Mouse (Mus musculus): Measurements from ENCODE around the gene Ap2a2.
"Not testable (repeated sequence)": the region's sequence is repeated elsewhere in the genome, so short reads cannot be mapped to it uniquely, and the experiment has no call there.

Gene Ap2a2

DNA sequence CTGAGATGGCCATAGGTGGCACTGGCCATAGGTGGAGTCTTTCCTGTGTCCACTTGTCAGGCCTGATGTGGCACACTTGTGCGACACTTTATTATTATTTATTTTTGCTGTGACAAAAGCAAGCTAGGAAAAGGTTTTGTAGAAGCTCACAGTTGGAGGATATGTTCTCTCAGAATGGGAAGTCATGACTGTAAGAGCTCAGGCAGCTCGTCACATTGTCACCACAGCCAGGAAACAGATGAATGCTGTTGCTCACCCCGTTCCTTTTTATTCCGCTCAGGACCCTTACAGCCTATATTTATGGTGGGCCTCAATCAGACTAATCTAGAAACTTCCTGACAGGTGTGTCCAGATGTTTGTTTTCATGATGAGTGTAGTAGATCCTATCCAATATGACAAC lies 1.5 kb upstream of the Ap2a2 start:
- DNase-seq = no peak

DNA sequence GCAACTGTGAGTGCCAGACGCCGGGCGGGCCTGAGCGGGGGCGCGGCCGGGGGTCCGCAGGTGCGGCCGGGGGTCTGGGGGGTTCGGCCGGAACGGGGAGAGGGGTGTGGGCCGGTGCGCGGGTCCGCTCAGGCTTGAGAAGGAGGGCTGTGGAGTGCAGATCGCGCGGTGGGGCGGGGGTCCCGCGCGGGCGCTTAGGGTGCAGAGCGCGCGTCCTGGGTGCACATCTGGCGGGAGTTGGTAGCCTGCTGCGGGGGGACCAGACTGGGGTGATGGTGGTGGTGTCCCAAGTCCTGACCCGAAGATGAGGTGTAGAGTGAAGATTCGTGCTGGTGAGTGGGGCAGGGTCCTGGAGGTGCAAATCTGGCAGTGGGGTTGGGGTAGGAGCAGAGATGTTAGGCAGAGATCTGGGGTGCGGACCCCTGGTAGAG lies 463 bp downstream of the Ap2a2 start:
- no peak for DNase-seq

DNA sequence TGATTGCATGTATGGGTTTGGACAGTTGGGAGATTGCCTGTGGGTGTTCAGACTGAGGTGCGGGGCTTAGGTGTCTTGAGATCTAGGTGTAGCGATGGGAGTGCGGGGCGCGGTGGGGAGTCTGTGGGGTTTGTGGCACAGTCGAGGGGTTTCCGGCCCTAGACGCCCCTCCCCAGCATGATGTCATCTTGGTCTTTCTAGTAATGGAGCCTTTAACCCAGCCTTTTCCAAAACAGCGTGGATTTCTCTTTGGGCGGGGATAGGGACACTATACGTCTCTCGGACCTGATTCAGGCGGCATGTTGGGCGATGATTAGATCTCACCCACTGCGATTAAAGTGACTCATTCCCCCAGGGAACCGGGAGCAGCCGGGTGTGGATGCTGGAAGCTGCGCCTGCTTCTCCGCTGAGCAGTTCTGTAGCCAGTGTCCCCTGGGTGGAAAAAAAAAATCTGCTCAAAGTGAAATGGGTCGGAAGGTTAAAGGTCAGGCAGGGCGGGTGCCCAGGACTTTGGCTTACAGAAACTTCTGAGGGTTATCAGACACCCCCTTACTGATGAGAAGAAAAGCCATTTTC lies 967 bp downstream of the Ap2a2 start:
- peak; percentile 71 for DNase-seq

DNA sequence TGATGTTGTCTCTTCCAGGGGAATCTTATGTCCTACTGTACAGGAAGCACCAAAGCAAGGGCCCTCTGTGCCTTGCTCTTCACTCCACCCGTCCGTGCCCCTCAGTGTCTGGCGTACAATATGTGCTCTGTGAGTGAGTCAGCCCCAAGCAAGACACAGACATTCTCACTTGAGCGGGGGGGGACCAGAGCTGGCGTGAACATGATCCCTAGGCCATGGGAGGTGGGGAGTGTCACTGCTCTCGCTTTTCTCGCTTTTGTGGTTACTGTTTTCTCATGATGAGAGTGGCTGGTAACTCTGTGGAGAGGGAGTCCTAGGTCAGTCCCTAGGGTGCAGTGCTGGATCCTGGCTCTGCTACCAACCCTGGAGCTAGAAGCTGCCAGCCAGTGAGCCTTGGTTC lies 2.6 kb downstream of the Ap2a2 start:
- DNase-seq = no peak

DNA sequence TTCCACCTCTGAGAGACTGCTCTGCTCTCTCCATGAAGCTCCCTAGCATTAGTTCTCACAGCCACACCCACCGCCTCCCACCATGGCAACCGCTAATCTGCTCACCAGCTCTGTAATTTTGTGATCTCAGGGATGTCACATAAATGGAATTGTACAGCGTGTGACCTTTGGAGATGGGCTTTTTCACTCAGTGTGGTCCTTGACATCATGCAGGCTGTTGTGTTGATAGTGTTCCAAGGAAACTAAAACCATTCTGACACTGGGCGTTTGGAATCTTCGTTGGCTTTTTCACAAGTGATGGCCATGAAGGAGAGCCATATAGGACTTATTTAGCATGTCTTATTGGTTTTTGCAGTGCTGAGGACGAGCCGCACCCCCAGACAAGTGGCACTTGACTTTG lies 4.6 kb downstream of the Ap2a2 start:
- DNase-seq = no peak

DNA sequence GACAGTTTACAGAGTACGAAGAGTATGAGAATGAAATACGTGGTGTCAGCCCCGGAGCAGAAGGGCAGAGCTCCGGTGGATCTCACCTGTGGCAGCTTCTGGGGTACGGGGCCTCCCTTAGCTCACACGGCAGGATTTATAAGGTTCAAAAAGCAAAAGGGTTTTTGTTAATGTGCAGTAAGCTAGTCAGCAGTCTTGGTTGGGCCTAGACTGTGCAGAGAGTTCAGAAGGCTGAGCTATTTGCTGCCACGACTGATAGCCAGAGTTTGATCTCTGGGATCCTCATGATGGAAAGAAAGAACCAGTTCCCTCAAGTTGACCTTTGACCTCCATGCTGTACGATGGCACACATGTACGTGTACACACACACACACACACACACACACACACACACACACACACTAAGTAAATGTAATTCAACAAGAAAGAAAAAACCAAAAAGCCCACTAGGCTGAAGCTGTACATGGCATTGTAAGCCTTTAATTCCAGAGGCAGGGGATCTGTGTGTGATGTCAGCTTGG lies 7.4 kb downstream of the Ap2a2 start:
- no peak for DNase-seq

DNA sequence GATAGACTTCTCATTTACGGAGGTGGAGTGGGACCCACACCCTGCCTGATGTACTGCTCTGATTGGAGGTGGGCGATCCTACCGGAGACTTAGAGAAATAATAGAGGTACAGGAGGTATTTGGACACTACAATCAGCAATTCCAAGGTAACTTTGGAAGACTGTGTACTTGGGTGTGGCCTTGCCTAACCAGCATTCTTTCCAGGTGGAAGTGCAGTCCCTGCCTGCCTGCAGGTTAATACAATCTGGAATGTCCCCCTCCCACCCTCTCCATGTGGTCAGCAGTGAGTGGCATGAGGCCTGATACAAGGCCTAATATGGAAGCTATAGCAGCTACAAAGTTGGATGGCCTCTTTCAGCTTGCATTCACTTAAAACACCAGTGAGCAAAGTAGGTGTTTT lies 7.9 kb downstream of the Ap2a2 start:
- DNase-seq = no peak

DNA sequence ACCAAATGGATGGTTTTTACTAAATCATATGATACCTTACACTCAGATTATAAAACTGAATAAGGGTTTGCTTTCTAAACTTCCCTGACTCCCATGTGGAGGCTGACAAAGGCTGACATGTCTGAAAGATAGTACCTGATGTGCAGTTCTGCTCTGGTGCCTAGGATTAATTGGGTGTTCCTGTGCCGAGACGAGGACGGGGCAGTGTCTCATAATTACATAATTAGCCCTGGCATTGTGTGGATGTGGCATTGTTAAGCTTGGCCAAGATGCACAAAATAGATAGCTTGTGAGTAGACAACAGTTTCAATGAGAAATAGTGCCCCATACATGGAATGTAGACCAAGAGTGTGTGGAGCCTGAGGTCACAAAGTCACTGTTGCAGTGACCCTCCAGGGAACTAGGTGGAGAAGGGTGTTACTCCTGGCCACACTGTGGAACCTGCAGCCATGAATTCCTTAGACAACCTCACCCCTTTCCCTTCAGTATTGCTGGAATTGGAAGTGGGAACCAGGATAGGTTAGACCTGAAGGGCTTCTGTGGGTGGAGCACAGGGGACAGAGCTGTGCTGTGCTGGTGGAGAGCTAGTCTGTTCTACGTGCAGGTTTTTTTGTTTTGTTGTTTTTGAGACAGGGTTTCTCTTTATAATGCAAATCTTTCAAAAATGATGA lies 8.8 kb downstream of the Ap2a2 start:
- no peak for DNase-seq

DNA sequence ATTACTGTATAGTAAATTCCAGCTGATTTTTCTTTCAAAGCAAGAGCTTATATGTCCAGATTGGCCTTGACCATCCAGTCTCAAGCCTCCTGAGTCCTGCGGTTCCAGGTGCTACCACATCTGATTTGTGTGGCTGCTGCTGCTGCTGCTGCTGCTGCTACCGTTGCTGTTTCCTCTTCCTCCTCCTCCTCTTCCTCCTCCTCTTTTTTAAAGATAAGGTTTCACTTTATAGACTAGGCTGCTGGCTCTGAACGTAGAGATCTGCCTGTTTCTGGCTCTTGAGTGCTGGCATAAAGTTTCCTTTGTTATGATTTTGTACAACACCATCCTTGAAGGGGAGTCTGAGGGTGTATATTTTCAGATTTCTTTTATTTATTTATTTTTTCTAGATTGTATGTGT lies 12.1 kb downstream of the Ap2a2 start:
- no peak for DNase-seq

DNA sequence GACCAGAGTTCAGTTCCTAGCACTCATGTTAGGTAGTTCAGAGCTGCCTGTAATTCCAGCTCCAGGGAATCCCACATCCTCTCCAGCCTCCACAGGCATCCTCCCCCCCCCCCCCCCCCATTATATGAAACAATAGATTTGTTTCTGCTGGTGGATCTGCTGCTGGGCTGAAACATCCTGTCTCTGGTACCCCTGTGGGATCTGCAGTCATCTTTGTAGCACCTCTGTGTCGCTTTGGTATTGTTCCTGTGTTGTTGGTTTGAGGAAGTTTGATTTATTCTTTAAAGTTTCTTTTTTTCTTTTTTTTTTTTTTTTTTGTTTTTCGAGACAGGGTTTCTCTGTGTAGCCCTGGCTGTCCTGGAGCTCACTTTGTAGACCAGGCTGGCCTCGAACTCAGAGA lies 13.5 kb downstream of the Ap2a2 start:
- no peak for DNase-seq

DNA sequence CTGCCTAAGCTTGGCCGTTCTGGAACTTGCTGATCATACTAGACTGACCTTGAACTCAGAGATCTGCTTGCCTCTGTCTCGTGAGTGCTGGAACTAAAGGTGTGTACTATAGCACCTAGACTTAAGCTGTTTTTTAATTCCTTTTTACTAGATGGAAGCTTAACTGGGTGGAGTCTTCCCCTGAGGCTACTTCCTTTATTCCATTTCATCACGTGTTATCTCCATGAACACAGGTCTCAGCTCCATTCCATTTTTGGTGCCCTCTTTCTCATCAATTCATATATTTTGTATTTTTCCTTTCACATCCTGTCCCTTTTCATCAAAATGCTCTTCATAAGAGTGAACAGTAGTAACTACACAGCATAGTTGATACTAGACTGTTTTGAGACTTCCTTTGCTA lies 15.8 kb downstream of the Ap2a2 start:
- DNase-seq = no peak

DNA sequence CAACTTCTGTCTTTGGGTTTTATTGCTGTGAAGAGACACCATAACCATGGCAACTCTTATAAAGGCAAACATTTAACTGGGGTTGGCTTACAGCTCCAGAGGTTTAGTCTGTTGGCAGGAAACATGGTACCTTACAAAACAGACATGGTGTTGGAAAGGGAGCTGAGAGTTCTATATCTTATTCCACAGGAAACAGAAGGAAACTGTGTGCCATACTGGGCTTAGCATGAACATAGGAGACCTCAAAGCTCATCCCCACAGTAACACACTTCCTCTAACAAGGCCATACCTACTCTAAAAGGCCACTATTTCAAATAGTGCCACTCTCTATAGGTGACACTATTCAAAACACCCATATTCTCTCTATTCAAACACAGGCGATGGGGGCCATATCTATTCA lies 16.5 kb downstream of the Ap2a2 start:
- DNase-seq = no peak

DNA sequence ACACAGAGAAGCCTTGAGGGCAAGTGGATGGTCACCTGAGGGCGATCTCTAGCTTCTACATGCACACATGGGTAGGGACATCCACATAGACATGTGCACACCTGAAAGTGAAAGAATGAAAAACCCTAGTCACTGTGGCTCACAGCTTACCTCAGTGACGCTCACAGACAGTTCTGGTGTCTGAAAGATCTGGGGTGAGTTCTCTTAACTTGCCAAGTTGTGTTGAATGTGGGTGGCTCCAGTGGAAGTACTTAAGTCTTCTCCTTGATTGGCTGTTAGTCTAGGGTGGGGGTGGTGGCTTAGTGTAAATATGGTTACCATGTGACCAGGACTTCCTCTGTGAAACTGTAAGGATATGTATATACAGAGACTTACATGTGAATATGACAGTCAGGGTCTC lies 17.0 kb downstream of the Ap2a2 start:
- no peak for DNase-seq

DNA sequence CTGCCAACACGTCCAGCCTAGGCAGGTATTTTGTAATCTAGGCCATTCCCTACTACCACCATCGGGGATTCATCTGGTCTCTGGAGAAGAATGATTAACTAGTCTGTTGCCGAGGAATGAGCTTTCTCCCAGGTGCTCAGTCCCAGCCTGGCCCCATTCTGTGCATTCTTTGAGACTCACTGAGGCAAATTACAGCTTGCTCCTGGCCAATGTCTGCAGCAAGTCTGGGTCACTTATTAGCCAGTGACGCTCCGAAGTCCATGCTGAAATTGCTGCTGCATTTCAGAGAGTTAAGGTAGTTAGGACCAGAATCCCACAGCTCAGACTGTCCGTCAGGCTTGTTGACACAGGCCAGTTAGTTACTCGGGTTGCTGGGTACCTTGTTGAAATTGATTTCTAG lies 19.4 kb downstream of the Ap2a2 start:
- DNase-seq = peak; percentile 73

DNA sequence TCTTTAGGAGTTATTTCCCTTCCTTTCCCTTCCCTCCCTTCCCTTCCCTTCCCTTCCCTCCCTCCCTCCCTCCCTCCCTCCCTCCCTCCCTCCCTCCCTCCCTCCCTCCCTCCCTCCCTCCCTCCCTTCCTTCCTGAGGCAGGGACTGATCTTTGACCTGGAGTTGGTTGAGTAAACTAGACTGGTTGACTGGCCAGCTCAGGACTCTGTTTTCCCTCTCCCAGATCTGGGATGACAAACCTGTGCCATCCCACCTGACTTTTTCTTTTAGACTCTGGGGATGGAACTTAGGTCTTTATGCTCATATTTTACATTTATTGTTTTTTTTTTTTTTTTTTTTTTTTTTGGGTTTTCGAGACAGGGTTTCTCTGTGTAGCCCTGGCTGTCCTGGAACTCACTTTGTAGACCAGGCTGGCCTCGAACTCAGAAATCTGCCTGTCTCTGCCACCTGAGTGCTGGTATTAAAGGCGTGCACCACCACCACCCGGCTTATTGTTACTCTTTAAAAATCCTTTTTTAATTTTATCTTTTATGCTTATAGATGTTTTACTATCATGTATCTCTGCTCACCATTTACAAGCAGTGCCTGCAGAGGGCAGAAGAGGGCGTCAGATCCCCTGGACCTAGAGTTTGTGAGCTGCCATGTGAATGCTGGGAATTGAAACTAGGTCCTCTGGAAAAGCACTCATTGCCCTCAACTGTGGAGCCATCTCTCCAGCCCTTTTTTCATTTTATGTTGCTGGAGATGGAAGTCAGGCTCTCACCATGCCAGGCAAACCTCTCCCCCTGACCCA lies 22.3 kb downstream of the Ap2a2 start:
- DNase-seq = no peak

DNA sequence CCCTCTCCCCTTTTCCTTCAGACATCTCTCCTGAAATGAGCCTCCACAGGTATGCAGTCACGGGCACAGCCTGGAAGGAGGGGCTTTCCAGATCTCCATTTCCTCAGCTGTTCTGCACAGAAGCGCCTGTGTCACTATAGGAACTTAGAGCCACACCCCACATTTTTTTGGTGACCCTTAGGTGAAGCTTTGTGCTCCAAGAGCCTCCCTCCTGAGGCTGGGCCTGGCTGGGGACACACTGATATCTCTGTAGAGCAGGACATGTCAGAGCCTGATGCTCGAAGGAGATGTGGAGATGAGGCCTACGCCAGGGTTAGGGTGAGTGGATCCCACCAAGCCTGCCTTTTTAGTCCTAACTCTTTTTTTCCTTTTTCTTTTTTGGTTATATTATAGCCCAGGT lies 23.3 kb downstream of the Ap2a2 start:
- no peak for DNase-seq

DNA sequence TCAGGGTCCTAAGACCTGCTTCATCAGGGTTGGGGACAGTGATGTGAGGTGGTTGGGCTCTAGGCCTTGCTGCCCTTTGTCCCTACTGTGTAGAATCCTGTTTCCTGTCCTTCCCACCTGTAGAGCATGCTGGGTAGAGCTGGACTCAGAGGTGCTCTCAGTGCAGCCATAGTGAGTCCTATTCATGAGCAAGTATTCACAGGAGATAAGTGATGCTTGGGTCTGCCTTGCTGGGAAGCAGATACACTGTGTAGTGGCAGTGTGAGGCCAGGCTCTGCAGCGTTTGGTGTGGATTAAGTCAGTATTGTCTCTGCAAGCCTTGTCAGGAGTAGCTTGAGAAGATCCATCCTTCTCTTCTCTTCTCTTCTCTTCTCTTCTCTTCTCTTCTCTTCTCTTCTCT lies 23.9 kb downstream of the Ap2a2 start:
- DNase-seq = no peak

DNA sequence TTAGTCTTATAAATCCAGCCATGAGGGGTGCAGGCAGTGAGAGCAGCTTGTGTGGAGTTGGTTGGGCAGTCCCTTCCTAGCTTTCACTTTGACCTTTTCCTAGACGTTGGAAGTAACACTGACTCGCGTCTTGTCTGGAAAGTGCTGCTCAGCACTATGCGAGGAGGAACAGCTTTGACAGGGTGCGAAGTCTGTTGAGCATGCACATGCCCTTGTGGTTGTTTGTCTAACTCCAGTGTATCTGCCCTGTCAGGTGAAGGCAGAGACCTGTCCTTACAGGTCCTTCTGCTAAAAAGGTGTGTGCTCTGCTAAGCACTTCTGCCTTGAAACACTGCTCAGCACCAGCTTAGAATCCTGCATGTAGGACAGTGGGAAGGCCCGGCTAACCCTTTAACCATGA lies 26.9 kb downstream of the Ap2a2 start:
- no peak for DNase-seq

DNA sequence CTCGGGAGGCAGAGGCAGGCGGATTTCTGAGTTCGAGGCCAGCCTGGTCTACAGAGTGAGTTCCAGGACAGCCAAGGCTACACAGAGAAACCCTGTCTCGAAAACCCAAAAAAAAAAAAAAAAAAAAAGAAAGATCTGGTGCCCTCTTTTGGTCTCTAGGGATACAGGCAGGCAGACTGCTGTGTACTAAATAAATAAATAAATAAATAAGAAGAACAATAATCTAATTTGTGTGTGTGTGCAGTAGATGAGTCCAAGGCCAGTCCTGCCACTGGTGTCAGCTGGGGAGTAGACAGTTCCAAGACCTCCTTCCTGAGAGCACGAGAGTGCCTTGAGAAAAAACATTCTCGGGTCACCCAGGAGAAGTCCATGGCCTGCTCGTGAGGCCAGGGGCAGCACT lies 28.3 kb downstream of the Ap2a2 start:
- not testable (repeated sequence) for DNase-seq

DNA sequence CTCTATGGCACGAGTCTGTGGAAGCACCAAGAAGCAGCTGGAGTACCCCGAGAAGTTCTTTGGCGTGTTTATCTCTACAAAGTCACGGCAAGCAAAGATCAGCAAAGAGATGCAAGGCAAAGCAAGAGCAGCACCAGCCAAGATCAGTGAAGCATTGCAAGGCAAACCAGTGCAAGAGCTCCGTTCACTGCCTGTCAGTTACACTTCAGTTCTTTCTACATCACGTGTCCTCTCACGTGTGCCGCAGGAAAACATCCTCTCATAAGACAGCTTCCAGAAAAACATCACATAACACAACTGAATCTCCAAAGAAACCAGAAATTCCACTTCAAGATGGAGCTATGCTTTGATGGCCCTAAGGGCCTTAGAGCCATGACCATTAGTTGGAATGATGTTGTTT lies 29.0 kb downstream of the Ap2a2 start:
- no peak for DNase-seq

DNA sequence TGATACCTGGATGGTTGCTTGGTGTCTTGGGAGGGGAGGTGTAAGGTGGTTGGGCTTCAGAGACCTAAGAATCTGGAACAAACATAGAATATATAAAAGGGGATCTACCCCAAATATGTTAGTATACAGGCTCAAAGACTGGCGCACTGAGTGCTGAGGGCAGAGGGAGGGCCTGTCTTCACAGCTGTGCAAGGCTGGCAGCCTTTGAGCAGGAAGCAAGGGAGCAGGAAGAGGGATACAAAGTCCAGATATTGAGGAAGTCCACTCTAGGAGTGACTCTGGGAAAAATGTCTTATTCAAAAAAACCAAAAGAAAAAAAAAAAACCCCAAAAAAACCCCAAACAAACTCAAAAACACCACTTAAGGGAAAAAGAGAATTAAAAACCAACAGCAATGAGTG lies 30.1 kb downstream of the Ap2a2 start:
- DNase-seq = peak; percentile 43

DNA sequence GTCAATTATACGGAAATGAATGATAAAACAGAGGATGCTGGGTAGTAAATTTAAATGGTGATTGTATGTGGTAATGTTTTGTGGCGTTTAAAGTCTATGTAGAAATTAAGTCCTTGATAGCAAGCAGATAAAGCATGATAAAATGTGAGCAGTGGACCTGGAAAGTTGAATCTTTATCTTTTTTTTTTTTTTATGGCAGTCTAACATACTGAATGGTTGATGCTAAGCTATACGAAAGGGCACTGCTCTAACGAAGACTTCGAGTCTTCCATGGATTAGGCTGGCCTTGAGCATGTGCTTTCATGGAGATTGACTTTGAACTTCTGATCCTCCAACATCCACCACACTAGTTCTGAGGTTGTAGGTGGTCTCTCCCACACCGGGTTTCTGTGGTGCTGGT lies 31.1 kb downstream of the Ap2a2 start:
- DNase-seq = no peak

DNA sequence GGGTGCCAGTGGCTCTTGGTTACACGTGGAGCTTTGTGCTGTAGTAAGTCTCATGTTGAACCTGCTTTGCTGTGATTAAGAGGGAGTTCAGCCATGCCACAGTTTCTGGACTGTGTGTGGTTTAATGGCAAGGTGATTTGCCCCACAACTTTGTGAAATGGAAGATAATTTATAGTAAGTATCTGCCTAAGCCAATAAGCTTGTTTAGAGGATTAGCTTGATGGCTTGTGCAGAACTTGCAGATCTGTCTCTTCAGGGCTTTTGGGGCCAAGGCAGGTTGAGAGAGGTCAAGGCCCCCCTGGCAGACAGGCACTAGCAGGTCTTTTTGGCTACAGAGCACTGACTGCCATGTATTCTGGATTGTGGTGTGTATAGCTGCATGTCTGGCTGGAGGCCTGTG lies 35.0 kb downstream of the Ap2a2 start:
- no peak for DNase-seq

DNA sequence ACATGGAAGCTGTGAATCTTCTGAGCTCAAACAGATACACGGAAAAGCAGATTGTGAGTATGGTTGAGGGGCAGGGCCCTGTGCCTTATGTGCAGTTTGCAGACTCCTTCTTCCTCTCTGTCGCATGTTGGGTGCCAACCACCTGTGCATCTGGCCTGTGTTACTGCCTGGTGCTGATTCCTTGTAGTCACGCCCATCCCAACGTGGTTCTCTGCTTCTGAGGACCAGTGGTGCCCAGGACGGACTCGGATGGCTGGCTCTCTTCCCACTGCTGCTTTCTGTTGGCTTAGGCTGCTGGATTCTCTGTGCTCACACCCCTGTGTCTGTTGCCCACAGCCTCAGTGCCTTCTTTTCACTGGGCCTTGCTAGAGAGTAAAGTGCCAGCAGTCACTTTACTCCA lies 35.6 kb downstream of the Ap2a2 start:
- no peak for DNase-seq
